Mouse (Mus musculus): Measurements from ENCODE around the gene Mpig6b. TPM values are rescaled to one million over a fixed set of nuclear protein-coding genes. Genes with fewer than 3 reads are reported as not detected.

Gene Mpig6b
- total and polyA plus RNA-seq, 3 experiments = 0.31 to 2.4 (median 1.4) TPM

- H3K4me3 ChIP-seq = no peak overlapping the region
- H3K27ac ChIP-seq = no peak overlapping the region
- H3K79me2 ChIP-seq (replicated peaks; ENCODE audit: control insufficient read depth, insufficient read depth, low read length) = no peaks in the 10 kb centered on the region
- no peaks in the 10 kb centered on the region for H3K36me3 ChIP-seq (ENCODE audit: control insufficient read depth, insufficient read depth, low read length)
- H3K4me1 ChIP-seq (ENCODE audit: control insufficient read depth, insufficient read depth, low read length) = peaks cover 10% of the 10 kb centered on the region
- WGBS = 90% methylated on average over 5 of the region's 5 CpGs
- no peak for DNase-seq
- H3K27me3 ChIP-seq (ENCODE audit: control insufficient read depth, insufficient read depth, low read length) = no peaks in the 10 kb centered on the region
- TF ChIP-seq POLR2A (IDR thresholded peaks at IDR 0.05; ENCODE audit: insufficient read depth, low read depth, low read length) = no peak
- no peak for TF ChIP-seq CTCF (IDR thresholded peaks at IDR 0.05)
- no peak for TF ChIP-seq EP300 (IDR thresholded peaks at IDR 0.05; ENCODE audit: insufficient read depth, low read depth, low read length)
- intact Hi-C loops (cut with DNase I) = no loop called here
- H3K9ac ChIP-seq (ENCODE audit: low read depth, low read length) = no peak overlapping the region
Observed at GRCm38 (mm10) chr17:35026206-35026605, 39.8 kb downstream of the Mpig6b start.

GRCm38 (mm10) chr17:35024691-35025488, 41.1 kb downstream of the Mpig6b start:
- intact Hi-C loops (cut with DNase I) = loop anchor here (5.0 kb wide), 1 partner anchor 212 kb away; the partner anchor contains the start of gene Nfkbil1
- H3K36me3 ChIP-seq (ENCODE audit: control insufficient read depth, insufficient read depth, low read length) = no peaks in the 10 kb centered on the region
- H3K79me2 ChIP-seq (replicated peaks; ENCODE audit: control insufficient read depth, insufficient read depth, low read length) = no peaks in the 10 kb centered on the region
- 49% methylated on average over 10 of the region's 10 CpGs for WGBS
- peak overlapping the region; percentile 6 for H3K27ac ChIP-seq
- peaks cover 11% of the 10 kb centered on the region for H3K4me1 ChIP-seq (ENCODE audit: control insufficient read depth, insufficient read depth, low read length)
- no peak overlapping the region for H3K9ac ChIP-seq (ENCODE audit: low read depth, low read length)
- H3K27me3 ChIP-seq (ENCODE audit: control insufficient read depth, insufficient read depth, low read length) = no peaks in the 10 kb centered on the region
- DNase-seq = no peak
- no peak for TF ChIP-seq EP300 (IDR thresholded peaks at IDR 0.05; ENCODE audit: insufficient read depth, low read depth, low read length)
- TF ChIP-seq POLR2A (IDR thresholded peaks at IDR 0.05; ENCODE audit: insufficient read depth, low read depth, low read length) = no peak
- TF ChIP-seq CTCF (IDR thresholded peaks at IDR 0.05) = no peak
- H3K4me3 ChIP-seq = no peak overlapping the region

GRCm38 (mm10) chr17:35024261-35024660, 41.7 kb downstream of the Mpig6b start:
- 67% methylated on average over 13 of the region's 13 CpGs for WGBS
- no peak overlapping the region for H3K9ac ChIP-seq (ENCODE audit: low read depth, low read length)
- no peaks in the 10 kb centered on the region for H3K27me3 ChIP-seq (ENCODE audit: control insufficient read depth, insufficient read depth, low read length)
- no peak overlapping the region for H3K4me3 ChIP-seq
- DNase-seq = no peak
- H3K27ac ChIP-seq = peak overlapping the region; percentile 6
- intact Hi-C loops (cut with DNase I) = loop anchor here (5.0 kb wide), 1 partner anchor 213 kb away; the partner anchor contains the start of gene Nfkbil1
- TF ChIP-seq EP300 (IDR thresholded peaks at IDR 0.05; ENCODE audit: insufficient read depth, low read depth, low read length) = no peak
- no peak for TF ChIP-seq CTCF (IDR thresholded peaks at IDR 0.05)
- TF ChIP-seq POLR2A (IDR thresholded peaks at IDR 0.05; ENCODE audit: insufficient read depth, low read depth, low read length) = no peak
- peaks cover 11% of the 10 kb centered on the region for H3K4me1 ChIP-seq (ENCODE audit: control insufficient read depth, insufficient read depth, low read length)
- H3K79me2 ChIP-seq (replicated peaks; ENCODE audit: control insufficient read depth, insufficient read depth, low read length) = no peaks in the 10 kb centered on the region
- no peaks in the 10 kb centered on the region for H3K36me3 ChIP-seq (ENCODE audit: control insufficient read depth, insufficient read depth, low read length)

GRCm38 (mm10) chr17:35023756-35024155, 42.2 kb downstream of the Mpig6b start:
- intact Hi-C loops (cut with DNase I) = loop anchor here (2.0 to 5.0 kb wide), 2 partner anchors 23 to 214 kb away; partner anchors contain the start of genes Msh5 and Nfkbil1
- Histone ChIP-seq H3K4me1 (ENCODE audit: control insufficient read depth, insufficient read depth, low read length) (peaks cover 11% of the 10 kb centered on the region), H3K36me3 (ENCODE audit: control insufficient read depth, insufficient read depth, low read length) (no peaks in the 10 kb centered on the region), H3K27ac (peak overlapping the region; percentile 6), H3K79me2 (replicated peaks; ENCODE audit: control insufficient read depth, insufficient read depth, low read length) (no peaks in the 10 kb centered on the region), H3K27me3 (ENCODE audit: control insufficient read depth, insufficient read depth, low read length) (no peaks in the 10 kb centered on the region), H3K9ac (ENCODE audit: low read depth, low read length) (no peak overlapping the region), H3K4me3 (no peak overlapping the region)
- 58% methylated on average over 4 of the region's 4 CpGs for WGBS
- DNase-seq = peak in 1 of 2 experiments; percentile 39
- no peak for TF ChIP-seq EP300 (IDR thresholded peaks at IDR 0.05; ENCODE audit: insufficient read depth, low read depth, low read length)
- TF ChIP-seq CTCF (IDR thresholded peaks at IDR 0.05) = no peak
- no peak for TF ChIP-seq POLR2A (IDR thresholded peaks at IDR 0.05; ENCODE audit: insufficient read depth, low read depth, low read length)

- Histone ChIP-seq H3K27me3 (ENCODE audit: control insufficient read depth, insufficient read depth, low read length) (no peaks in the 10 kb centered on the region), H3K79me2 (replicated peaks; ENCODE audit: control insufficient read depth, insufficient read depth, low read length) (no peaks in the 10 kb centered on the region), H3K27ac (peak overlapping the region; percentile 88; the same call in 1 of the 2 replicates), H3K36me3 (ENCODE audit: control insufficient read depth, insufficient read depth, low read length) (no peaks in the 10 kb centered on the region), H3K4me1 (ENCODE audit: control insufficient read depth, insufficient read depth, low read length) (peaks cover 11% of the 10 kb centered on the region), H3K9ac (ENCODE audit: low read depth, low read length) (no peak overlapping the region), H3K4me3 (no peak overlapping the region)
- intact Hi-C loops (cut with DNase I) = loop anchor here (2.0 to 5.0 kb wide), 2 partner anchors 24 to 214 kb away; partner anchors contain the start of genes Msh5 and Nfkbil1
- 89% methylated on average over 5 of the region's 5 CpGs for WGBS
- DNase-seq = no peak
- TF ChIP-seq POLR2A (IDR thresholded peaks at IDR 0.05; ENCODE audit: insufficient read depth, low read depth, low read length) (no peak), EP300 (IDR thresholded peaks at IDR 0.05; ENCODE audit: insufficient read depth, low read depth, low read length) (no peak), CTCF (IDR thresholded peaks at IDR 0.05) (no peak)
Observed at GRCm38 (mm10) chr17:35023221-35023620, 42.8 kb downstream of the Mpig6b start.

All from heart, adult 2 months (tissue).